Mouse (Mus musculus): ENCODE data around the gene Slc22a30. TPM values are rescaled to one million over a fixed set of nuclear protein-coding genes. Genes with fewer than 3 reads are reported as not detected.

Slc22a30 gene
- not detected for polyA plus RNA-seq (2015; fragmentation: Illumina TruSeq; extraction: RNeasy Lipid Tissue Mini Kit (QIAGEN cat#74804); ENCODE audit: low read depth, low replicate concordance)

DNA sequence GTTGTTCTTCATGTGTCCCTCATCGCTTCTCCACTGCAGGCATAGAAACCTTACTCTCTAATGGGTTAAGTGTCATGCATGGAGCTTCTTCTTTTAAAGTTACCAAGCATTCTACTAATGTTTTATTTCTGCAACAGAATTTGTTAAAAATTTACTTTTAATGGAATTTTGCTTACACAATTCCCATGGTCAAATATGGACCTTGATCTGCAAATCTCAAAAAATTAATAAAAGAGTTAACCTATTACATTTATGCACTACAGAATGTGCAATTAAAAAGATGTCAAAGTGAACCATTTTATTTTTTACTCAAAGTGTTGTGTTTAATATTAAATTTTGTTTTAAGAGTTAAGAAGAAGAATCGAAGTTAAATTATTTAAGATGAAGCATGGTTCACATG, at the start of gene Slc22a30:
Gene Slc22a30, minus strand, starts transcription at position 101 of the 400 bp plus-strand sequence.

Other genes starting within 250 kb of the Slc22a30 start
- not detected for gene Slc22a29, start 186.2 kb downstream of the Slc22a30 start, polyA plus RNA-seq (2015; fragmentation: Illumina TruSeq; extraction: RNeasy Lipid Tissue Mini Kit (QIAGEN cat#74804); ENCODE audit: low read depth, low replicate concordance)
- gene Slc22a8, start 186.1 kb upstream of the Slc22a30 start, polyA plus RNA-seq (2015; fragmentation: Illumina TruSeq; extraction: RNeasy Lipid Tissue Mini Kit (QIAGEN cat#74804); ENCODE audit: low read depth, low replicate concordance) = 13.3 TPM
- 2.3 TPM for gene Slc22a6, start 212.9 kb upstream of the Slc22a30 start, polyA plus RNA-seq (2015; fragmentation: Illumina TruSeq; extraction: RNeasy Lipid Tissue Mini Kit (QIAGEN cat#74804); ENCODE audit: low read depth, low replicate concordance)